Mouse (Mus musculus): ENCODE data around the gene Lekr1. TPM values are rescaled to one million over a fixed set of nuclear protein-coding genes. Genes with fewer than 3 reads are reported as not detected.

The Lekr1 gene
- polyA plus RNA-seq (2015; fragmentation: Nextera tagmentation; extraction: Ambion mirVana): 1.9 and 2.3 TPM in 2 replicates

DNA sequence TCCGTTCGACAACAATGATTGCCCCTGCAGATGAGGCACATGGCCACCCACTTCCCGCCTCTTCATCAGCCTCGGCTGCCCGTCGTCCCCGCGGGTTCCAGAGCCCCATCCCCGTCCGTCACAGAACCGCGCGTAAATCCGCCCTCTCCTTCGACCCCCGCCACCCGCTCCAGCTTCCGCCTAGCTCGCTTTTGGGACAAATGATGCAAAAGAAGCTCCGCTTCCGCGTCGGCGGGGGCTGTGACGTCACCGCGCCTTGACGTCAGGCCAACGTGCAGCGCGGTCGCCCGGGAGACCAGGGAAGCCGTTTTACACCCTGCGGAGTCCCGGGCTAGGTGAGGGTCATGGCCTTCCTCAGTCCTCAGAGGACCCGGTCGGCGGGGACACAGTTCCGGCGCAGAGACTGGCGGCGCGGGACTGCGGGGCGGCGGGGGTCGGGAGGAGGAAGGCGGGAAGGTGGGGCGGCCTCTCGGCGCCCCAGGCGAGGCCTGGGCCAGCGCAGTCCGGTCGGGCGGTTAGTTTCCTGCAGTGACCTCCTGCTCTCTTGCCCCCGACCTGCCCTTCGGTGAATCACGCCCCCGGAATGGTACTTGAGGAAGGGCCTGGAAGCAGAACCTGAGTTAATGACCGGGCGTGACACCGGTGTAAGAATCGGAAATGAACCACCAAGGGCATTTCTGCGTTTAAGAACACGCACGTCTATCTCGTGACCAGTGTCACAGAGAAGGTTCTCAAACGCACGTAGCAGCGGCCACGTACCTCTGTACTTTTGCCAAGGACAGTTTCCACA lies at the start of gene Lekr1:
TSS of gene Lekr1 (plus strand) at position 252 of the 790 bp plus-strand sequence.

Other genes with a start within 250 kb of the Lekr1 start
- gene Tiparp, start 137.8 kb upstream of the Lekr1 start, polyA plus RNA-seq (2015; fragmentation: Nextera tagmentation; extraction: Ambion mirVana): 14.2 and 18.8 TPM in 2 replicates